Mouse (Mus musculus): Measurements from ENCODE around the gene Impg1. TPM values are rescaled to one million over a fixed set of nuclear protein-coding genes. Genes with fewer than 3 reads are reported as not detected.

Gene Impg1
- polyA plus RNA-seq, 1 experiment from 2014 or later, result not detected

- no peak overlapping the region for H3K9ac ChIP-seq (ENCODE audit: low read length)
- no peak overlapping the region for H3K4me2 ChIP-seq (ENCODE audit: low read depth, severe bottlenecking)
- WGBS, result 63% methylated on average over 5 of the region's 5 CpGs
- H3K36me3 ChIP-seq (ENCODE audit: control insufficient read depth, insufficient read depth, low read length), result no peaks in the 10 kb centered on the region
- no peaks in the 10 kb centered on the region for H3K4me1 ChIP-seq (ENCODE audit: control insufficient read depth, insufficient read depth, low read length)
- ATAC-seq (ENCODE audit: insufficient number of reproducible peaks, low FRiP score, low TSS enrichment, low read depth), result no peak
- H3K9me3 ChIP-seq (ENCODE audit: control insufficient read depth, low read length), result no peaks in the 10 kb centered on the region
- no peak for DNase-seq (ENCODE audit: low spot score)
- no peak overlapping the region for H3K27ac ChIP-seq (replicated peaks; ENCODE audit: low read depth, low read length)
- no peaks in the 10 kb centered on the region for H3K27me3 ChIP-seq (ENCODE audit: control insufficient read depth, insufficient read depth, low read length)
- H3K4me3 ChIP-seq (ENCODE audit: low read depth, low read length), result no peak overlapping the region
Observed at GRCm38 (mm10) chr9:80391002-80391401, 74.3 kb downstream of the Impg1 start.

- Histone ChIP-seq H3K36me3 (ENCODE audit: control insufficient read depth, insufficient read depth, low read length) (no peaks in the 10 kb centered on the region), H3K4me1 (ENCODE audit: control insufficient read depth, insufficient read depth, low read length) (no peaks in the 10 kb centered on the region), H3K9ac (ENCODE audit: low read length) (no peak overlapping the region), H3K27me3 (ENCODE audit: control insufficient read depth, insufficient read depth, low read length) (no peaks in the 10 kb centered on the region), H3K9me3 (ENCODE audit: control insufficient read depth, low read length) (no peaks in the 10 kb centered on the region), H3K4me3 (ENCODE audit: low read depth, low read length) (no peak overlapping the region), H3K27ac (replicated peaks; ENCODE audit: low read depth, low read length) (no peak overlapping the region), H3K4me2 (ENCODE audit: low read depth, severe bottlenecking) (no peak overlapping the region)
- ATAC-seq (ENCODE audit: insufficient number of reproducible peaks, low FRiP score, low TSS enrichment, low read depth) (no peak), DNase-seq (ENCODE audit: low spot score) (no peak)
- WGBS, result 92% methylated on average over 3 of the region's 3 CpGs
Observed at GRCm38 (mm10) chr9:80387890-80388289, 77.4 kb downstream of the Impg1 start.

- Histone ChIP-seq H3K9me3 (ENCODE audit: control insufficient read depth, low read length) (no peaks in the 10 kb centered on the region), H3K27me3 (ENCODE audit: control insufficient read depth, insufficient read depth, low read length) (no peaks in the 10 kb centered on the region), H3K4me2 (ENCODE audit: low read depth, severe bottlenecking) (no peak overlapping the region), H3K27ac (replicated peaks; ENCODE audit: low read depth, low read length) (no peak overlapping the region), H3K36me3 (ENCODE audit: control insufficient read depth, insufficient read depth, low read length) (no peaks in the 10 kb centered on the region), H3K9ac (ENCODE audit: low read length) (no peak overlapping the region), H3K4me3 (ENCODE audit: low read depth, low read length) (no peak overlapping the region), H3K4me1 (ENCODE audit: control insufficient read depth, insufficient read depth, low read length) (no peaks in the 10 kb centered on the region)
- WGBS, result 28% methylated on average over 5 of the region's 5 CpGs
- DNase-seq (ENCODE audit: low spot score) (no peak), ATAC-seq (ENCODE audit: insufficient number of reproducible peaks, low FRiP score, low TSS enrichment, low read depth) (no peak)
Observed at GRCm38 (mm10) chr9:80386492-80386891, 78.8 kb downstream of the Impg1 start.

GRCm38 (mm10) chr9:80386000-80386399 lies 79.3 kb downstream of the Impg1 start:
- Histone ChIP-seq H3K36me3 (ENCODE audit: control insufficient read depth, insufficient read depth, low read length) (no peaks in the 10 kb centered on the region), H3K27ac (replicated peaks; ENCODE audit: low read depth, low read length) (no peak overlapping the region), H3K4me2 (ENCODE audit: low read depth, severe bottlenecking) (no peak overlapping the region), H3K4me1 (ENCODE audit: control insufficient read depth, insufficient read depth, low read length) (no peaks in the 10 kb centered on the region), H3K9ac (ENCODE audit: low read length) (no peak overlapping the region), H3K9me3 (ENCODE audit: control insufficient read depth, low read length) (no peaks in the 10 kb centered on the region), H3K4me3 (ENCODE audit: low read depth, low read length) (no peak overlapping the region), H3K27me3 (ENCODE audit: control insufficient read depth, insufficient read depth, low read length) (no peaks in the 10 kb centered on the region)
- 39% methylated on average over 7 of the region's 7 CpGs for WGBS
- ATAC-seq (ENCODE audit: insufficient number of reproducible peaks, low FRiP score, low TSS enrichment, low read depth), result 0 out of 2 replicates have a peak, but pooled peaks have one; percentile 6
- peak; percentile 34 for DNase-seq (ENCODE audit: low spot score)

- DNase-seq (ENCODE audit: low spot score), result no peak
- no peaks in the 10 kb centered on the region for H3K36me3 ChIP-seq (ENCODE audit: control insufficient read depth, insufficient read depth, low read length)
- no peaks in the 10 kb centered on the region for H3K27me3 ChIP-seq (ENCODE audit: control insufficient read depth, insufficient read depth, low read length)
- H3K9ac ChIP-seq (ENCODE audit: low read length), result no peak overlapping the region
- H3K4me1 ChIP-seq (ENCODE audit: control insufficient read depth, insufficient read depth, low read length), result no peaks in the 10 kb centered on the region
- H3K4me2 ChIP-seq (ENCODE audit: low read depth, severe bottlenecking), result no peak overlapping the region
- no peak overlapping the region for H3K27ac ChIP-seq (replicated peaks; ENCODE audit: low read depth, low read length)
- no peak overlapping the region for H3K4me3 ChIP-seq (ENCODE audit: low read depth, low read length)
- WGBS, result 88% methylated on average over 4 of the region's 4 CpGs
- H3K9me3 ChIP-seq (ENCODE audit: control insufficient read depth, low read length), result no peaks in the 10 kb centered on the region
- no peak for ATAC-seq (ENCODE audit: insufficient number of reproducible peaks, low FRiP score, low TSS enrichment, low read depth)
Observed at GRCm38 (mm10) chr9:80382711-80383110, 82.6 kb downstream of the Impg1 start.

- DNase-seq (ENCODE audit: low spot score) (no peak), ATAC-seq (ENCODE audit: insufficient number of reproducible peaks, low FRiP score, low TSS enrichment, low read depth) (no peak)
- Histone ChIP-seq H3K27me3 (ENCODE audit: control insufficient read depth, insufficient read depth, low read length) (no peaks in the 10 kb centered on the region), H3K36me3 (ENCODE audit: control insufficient read depth, insufficient read depth, low read length) (no peaks in the 10 kb centered on the region), H3K4me2 (ENCODE audit: low read depth, severe bottlenecking) (no peak overlapping the region), H3K9me3 (ENCODE audit: control insufficient read depth, low read length) (no peaks in the 10 kb centered on the region), H3K4me3 (ENCODE audit: low read depth, low read length) (no peak overlapping the region), H3K4me1 (ENCODE audit: control insufficient read depth, insufficient read depth, low read length) (no peaks in the 10 kb centered on the region), H3K9ac (ENCODE audit: low read length) (no peak overlapping the region), H3K27ac (replicated peaks; ENCODE audit: low read depth, low read length) (no peak overlapping the region)
- 86% methylated on average over 2 of the region's 2 CpGs for WGBS
Observed at GRCm38 (mm10) chr9:80380078-80380645, 85.1 kb downstream of the Impg1 start.

GRCm38 (mm10) chr9:80374100-80374499 lies 91.2 kb downstream of the Impg1 start:
- Histone ChIP-seq H3K36me3 (ENCODE audit: control insufficient read depth, insufficient read depth, low read length) (no peaks in the 10 kb centered on the region), H3K4me2 (ENCODE audit: low read depth, severe bottlenecking) (no peak overlapping the region), H3K27me3 (ENCODE audit: control insufficient read depth, insufficient read depth, low read length) (no peaks in the 10 kb centered on the region), H3K4me1 (ENCODE audit: control insufficient read depth, insufficient read depth, low read length) (no peaks in the 10 kb centered on the region), H3K9me3 (ENCODE audit: control insufficient read depth, low read length) (no peaks in the 10 kb centered on the region), H3K27ac (replicated peaks; ENCODE audit: low read depth, low read length) (no peak overlapping the region), H3K4me3 (ENCODE audit: low read depth, low read length) (no peak overlapping the region), H3K9ac (ENCODE audit: low read length) (no peak overlapping the region)
- DNase-seq (ENCODE audit: low spot score) (no peak), ATAC-seq (ENCODE audit: insufficient number of reproducible peaks, low FRiP score, low TSS enrichment, low read depth) (0 out of 2 replicates have a peak, but pooled peaks have one; percentile 35)
- 79% methylated on average over 1 of the region's 1 CpGs for WGBS

- DNase-seq (ENCODE audit: low spot score) (no peak), ATAC-seq (ENCODE audit: insufficient number of reproducible peaks, low FRiP score, low TSS enrichment, low read depth) (no peak)
- no peaks in the 10 kb centered on the region for H3K9me3 ChIP-seq (ENCODE audit: control insufficient read depth, low read length)
- H3K36me3 ChIP-seq (ENCODE audit: control insufficient read depth, insufficient read depth, low read length), result no peaks in the 10 kb centered on the region
- WGBS, result 88% methylated on average over 5 of the region's 5 CpGs
- no peak overlapping the region for H3K4me3 ChIP-seq (ENCODE audit: low read depth, low read length)
- H3K9ac ChIP-seq (ENCODE audit: low read length), result no peak overlapping the region
- H3K4me1 ChIP-seq (ENCODE audit: control insufficient read depth, insufficient read depth, low read length), result no peaks in the 10 kb centered on the region
- no peak overlapping the region for H3K27ac ChIP-seq (replicated peaks; ENCODE audit: low read depth, low read length)
- no peak overlapping the region for H3K4me2 ChIP-seq (ENCODE audit: low read depth, severe bottlenecking)
- H3K27me3 ChIP-seq (ENCODE audit: control insufficient read depth, insufficient read depth, low read length), result no peaks in the 10 kb centered on the region
Observed at GRCm38 (mm10) chr9:80373304-80373739, 92.0 kb downstream of the Impg1 start.

- Histone ChIP-seq H3K9me3 (ENCODE audit: control insufficient read depth, low read length) (no peaks in the 10 kb centered on the region), H3K4me3 (ENCODE audit: low read depth, low read length) (no peak overlapping the region), H3K27me3 (ENCODE audit: control insufficient read depth, insufficient read depth, low read length) (no peaks in the 10 kb centered on the region), H3K27ac (replicated peaks; ENCODE audit: low read depth, low read length) (no peak overlapping the region), H3K4me2 (ENCODE audit: low read depth, severe bottlenecking) (no peak overlapping the region), H3K9ac (ENCODE audit: low read length) (no peak overlapping the region), H3K36me3 (ENCODE audit: control insufficient read depth, insufficient read depth, low read length) (no peaks in the 10 kb centered on the region), H3K4me1 (ENCODE audit: control insufficient read depth, insufficient read depth, low read length) (no peaks in the 10 kb centered on the region)
- 91% methylated on average over 2 of the region's 2 CpGs for WGBS
- DNase-seq (ENCODE audit: low spot score) (no peak), ATAC-seq (ENCODE audit: insufficient number of reproducible peaks, low FRiP score, low TSS enrichment, low read depth) (no peak)
Observed at GRCm38 (mm10) chr9:80368636-80369035, 96.6 kb downstream of the Impg1 start.
